Mouse (Mus musculus): ENCODE measurements around the gene Il4.
A peak's percentile ranks its signal among the peaks of the same experiment; 100 is the strongest.

The Il4 gene

DNA sequence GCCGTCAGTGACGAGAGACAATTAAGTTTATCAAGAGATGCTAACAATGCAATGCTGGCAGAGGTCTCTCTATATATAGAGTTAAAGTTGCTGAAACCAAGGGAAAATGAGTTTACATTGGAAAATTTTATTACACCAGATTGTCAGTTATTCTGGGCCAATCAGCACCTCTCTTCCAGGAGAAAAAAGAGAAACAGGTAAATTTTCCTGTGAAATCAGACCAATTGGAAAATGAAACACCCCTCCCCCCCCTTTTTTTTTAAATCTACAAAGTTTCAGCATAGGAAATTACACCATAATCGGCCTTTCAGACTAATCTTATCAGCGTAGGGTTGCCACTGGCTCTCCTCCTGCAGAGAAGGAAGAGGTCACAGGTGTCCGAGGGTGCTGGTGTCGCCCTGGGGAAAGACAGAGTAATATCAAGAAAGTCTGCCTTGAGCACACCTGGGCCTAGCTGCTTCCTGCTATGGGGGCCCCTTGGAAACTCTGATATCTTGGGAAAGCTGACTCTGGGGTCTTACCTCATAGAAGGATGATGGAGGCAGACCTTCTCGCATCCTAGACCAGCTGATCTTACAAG lies at the start of gene Il4:
Gene Il4, minus strand, starts transcription at position 51 of the 580 bp plus-strand sequence.
- no peak for DNase-seq

- DNase-seq = no peak
These were observed 45.6 kb upstream of the Il4 start for GRCm38 (mm10) chr11:53664091-53664490.

- DNase-seq = no peak
These were observed 44.6 kb upstream of the Il4 start for GRCm38 (mm10) chr11:53662794-53663674.

- no peak for DNase-seq
These were observed 39.4 kb upstream of the Il4 start for GRCm38 (mm10) chr11:53657828-53658227.

DNA sequence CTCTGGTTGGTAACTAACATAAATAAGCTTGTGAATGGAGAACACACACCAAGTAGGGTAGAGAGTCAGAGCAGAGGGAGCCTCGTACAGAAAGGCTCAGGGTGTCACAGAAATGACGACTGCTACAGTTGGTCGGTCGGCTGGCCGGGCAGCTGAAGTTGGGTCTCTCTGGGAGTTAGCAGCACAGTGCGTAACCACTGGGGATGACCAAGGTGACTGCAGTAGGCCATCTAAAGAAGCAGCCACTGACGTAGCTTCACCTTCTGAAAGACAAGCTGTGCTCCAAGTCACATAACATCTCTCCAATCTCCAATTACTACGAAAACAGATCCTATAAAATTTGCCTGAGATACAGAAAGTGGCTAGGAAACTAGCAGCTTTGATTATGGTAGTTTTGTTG lies 38.9 kb upstream of the Il4 start:
- DNase-seq = no peak

DNA sequence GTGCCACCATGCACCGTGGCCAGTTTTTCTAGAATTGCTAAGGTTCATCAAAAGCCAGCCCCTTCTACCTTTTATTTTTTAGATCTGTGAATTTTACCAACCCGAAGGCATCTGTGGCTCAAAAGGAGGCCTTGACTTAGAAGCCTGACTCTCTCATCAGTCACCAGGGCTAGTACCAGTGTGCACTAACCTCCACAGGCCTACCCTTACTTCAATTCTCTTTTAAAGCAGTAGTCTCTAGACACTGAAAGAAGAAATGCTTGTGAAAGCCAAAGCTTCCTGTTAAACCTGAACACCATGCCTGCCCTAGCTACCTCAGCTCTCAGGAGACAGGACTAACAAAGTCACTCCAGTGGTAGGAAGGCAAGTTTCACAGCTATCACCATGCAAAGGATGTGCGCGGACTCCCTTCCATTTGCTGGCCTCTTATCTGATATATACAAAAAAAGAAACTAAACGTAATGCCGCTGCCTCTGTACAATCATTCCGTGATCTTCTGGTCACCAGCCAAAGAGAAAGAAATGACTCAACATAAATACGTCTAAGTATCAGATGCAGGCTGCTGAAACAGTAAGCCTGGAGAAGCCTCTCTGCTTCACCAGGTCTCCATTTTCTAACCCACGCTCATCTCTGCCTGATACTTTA lies 38.2 kb upstream of the Il4 start:
- DNase-seq = no peak

GRCm38 (mm10) chr11:53655043-53655442 lies 36.6 kb upstream of the Il4 start:
- DNase-seq = no peak

GRCm38 (mm10) chr11:53652427-53652826 lies 34.0 kb upstream of the Il4 start:
- no peak for DNase-seq

DNA sequence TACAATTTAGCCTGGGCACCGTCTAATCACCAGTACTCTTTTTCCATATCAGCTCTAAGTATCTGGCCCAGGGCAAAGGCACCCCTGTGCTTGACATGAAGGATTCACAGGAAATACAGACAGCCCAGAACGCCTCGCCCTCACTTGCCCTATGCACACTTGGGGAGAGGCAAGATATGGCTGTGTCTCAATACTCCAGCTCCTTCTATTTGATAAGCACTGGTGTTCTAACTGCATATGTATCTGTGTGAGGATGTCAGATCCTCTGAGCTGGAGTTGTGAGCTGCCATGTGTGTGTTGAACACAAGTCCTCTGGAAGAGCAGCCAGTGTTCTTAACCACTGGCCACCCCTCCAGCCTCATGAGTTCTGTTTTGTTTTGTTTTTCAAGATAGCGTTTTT lies 33.0 kb upstream of the Il4 start:
- no peak for DNase-seq

DNA sequence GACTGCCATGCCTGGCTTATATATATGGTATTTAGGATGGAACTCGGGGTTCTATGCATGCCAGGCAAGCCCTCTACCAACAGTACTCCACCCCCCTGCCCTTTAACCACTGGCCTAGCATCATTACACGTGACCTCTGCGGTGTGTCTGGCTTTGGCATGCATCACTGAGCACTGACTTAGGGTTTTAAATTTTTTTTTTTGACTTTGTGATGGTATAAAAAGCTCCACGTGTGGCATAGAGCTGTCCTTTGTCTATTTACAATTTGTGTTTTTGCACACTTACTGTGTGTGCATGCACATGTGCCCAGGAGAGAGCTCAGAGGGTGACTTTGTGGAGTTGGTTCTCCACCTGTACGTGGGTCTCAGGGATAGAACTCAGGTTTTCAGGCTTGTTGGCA lies 25.5 kb upstream of the Il4 start:
- no peak for DNase-seq

GRCm38 (mm10) chr11:53642744-53643279 lies 24.3 kb upstream of the Il4 start:
- no peak for DNase-seq

GRCm38 (mm10) chr11:53637803-53638260 lies 19.4 kb upstream of the Il4 start:
- no peak for DNase-seq

DNA sequence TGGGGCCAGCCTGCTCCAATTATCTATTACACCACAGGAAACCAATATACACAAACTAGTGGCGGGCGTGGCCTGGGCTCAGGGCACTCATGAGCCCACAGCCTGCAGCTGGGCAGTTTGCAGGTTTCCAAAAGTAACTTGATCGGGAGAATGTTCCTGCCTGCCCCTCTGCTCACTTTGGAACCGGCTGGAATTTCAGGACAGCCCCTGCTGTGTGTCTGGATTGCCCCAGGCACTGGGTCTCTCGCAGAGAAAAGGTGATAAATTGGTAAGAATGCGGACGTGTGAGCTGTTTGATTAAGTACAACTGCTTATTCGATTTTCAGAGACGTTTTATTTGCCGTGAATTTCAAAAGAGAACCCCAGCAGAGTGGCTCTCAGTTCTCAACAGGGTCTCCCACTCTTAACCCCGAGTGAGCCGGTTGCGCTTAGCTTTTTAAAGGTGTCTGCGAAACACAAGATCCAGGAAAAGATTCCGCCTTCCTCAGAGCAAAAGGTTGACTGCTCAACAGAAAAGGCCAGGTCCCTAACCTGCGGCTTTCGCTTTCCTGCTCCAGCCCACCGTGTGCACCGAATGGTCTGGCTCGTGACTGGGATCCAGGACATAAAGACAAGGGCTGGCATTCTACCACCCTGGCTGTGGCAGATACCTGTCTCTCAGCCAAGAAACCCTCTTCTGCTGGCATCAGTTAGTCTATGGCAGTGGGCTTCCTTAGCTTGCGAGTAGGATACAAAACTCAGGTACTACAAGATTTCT lies 18.8 kb upstream of the Il4 start:
- DNase-seq = no peak

DNA sequence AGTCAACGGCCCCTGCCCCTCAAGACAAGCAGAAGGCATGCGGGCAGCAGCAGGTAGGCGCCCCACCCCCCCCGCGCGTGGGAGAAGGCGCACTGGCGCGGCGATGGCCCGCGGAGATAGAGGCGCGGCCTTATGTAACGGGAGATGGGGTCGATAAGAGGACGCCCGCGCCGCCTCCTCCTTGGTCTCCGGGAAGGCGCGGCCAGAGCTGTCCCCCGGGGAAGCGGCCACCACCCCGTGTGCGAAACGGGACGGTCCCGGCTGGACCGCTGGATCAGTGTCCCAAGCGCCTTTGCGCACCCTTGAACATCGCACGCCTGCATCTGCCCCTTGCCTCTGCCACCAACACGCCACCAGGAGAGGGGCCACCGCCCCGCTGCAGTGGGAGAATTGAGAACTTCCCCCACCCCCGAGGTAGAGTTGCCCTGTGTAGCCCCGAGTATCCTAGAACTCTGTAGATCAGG lies 17.7 kb upstream of the Il4 start:
- peak in 1 of 2 experiments; percentile 32 for DNase-seq

GRCm38 (mm10) chr11:53635590-53636182 lies 17.2 kb upstream of the Il4 start:
- no peak for DNase-seq

DNA sequence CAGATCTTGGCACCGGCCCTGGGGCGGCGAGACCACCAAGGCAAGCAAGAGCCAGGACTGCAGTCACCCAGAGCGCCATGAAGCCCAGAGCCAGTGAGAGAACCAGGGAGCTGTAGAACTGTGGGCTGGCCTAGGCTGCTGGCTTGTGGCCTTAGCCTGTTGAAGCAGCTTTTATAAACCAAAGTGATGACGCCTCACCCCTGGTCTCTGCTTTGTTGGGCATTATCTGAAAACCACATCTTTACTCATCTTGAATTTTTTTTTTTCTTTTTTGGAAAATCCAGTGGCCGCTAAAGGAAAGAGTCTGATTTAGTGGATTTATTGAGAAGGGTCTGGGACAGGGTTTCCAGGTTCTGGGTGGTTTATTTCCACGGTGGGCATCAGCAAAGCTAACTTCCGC lies 16.1 kb upstream of the Il4 start, which contains the start of gene Il13:
Gene Il13, minus strand, starts transcription at position 147 of the 400 bp plus-strand sequence.
- DNase-seq = no peak

GRCm38 (mm10) chr11:53633644-53634043 lies 15.2 kb upstream of the Il4 start:
- DNase-seq = no peak

GRCm38 (mm10) chr11:53632122-53632733 lies 13.8 kb upstream of the Il4 start:
- DNase-seq = peak in 1 of 2 experiments; percentile 16

DNA sequence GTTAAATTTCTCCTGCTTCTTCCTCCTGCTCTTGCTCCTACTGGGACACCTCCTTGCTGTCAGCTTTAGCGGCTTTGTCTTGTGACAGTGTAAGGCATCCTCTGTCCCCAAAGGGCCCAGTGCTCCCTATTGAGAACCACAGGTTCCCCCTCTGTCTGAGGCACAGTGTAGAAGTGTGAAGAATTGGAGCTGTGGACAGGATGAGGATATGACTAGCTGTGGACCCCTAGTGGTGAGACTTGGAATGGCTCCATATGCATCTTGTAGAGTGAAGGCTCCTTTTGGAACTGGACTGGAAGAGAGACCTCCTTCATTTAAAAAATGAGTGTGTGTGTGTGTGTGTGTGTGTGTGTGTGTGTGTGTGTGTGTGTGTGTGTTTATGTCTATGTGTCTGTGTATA lies 9.4 kb upstream of the Il4 start:
- peak in 1 of 2 experiments; percentile 81 for DNase-seq

DNA sequence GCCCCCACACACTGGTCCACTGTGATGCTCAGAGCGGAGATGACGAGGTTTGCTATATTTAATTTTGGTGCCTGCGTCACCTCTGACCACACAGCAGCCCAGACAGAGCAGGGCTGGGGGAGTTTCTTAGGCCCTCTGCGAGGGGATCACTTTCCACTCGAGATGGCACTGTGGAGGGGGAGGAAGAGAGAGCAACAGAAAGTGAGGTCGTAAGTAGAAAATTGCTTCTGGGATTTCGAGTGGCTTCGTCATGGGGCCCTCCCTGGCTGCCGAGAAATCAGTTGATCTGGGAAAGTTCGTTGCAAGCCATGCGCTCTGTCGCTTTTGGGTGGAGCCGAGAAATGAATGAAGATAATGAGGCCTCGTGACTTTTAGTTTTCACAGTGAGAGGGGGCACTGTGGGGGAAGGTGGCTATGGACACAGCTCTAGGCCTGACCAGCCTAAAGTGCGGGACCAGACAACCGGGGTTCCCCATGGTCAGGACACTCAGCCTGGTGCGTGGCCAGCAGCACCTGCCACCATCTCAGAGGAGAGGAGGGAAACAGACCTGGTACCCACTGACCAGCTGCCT lies 8.4 kb upstream of the Il4 start:
- no peak for DNase-seq

DNA sequence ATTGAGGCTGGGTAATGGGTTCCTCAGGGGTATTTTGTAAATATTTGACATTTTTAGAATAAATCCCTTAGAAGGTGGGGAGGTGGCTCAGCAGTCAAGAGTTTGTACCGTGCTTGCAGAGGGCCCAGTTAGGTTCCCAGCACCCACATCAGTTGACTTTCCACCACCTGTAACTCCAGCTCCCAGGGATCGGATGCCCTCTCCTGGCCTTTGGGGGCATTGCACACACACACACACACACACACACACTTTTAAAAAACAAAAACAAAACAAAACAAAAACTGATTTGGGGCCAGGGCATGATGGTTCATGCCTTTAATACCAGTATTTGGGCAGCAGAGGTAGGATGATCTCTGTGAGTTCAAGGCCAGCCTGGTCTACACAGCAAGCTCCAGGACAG lies 5.7 kb upstream of the Il4 start:
- no peak for DNase-seq

Data from lung, postnatal 4 days (tissue).